8 mouse cellular contexts compared by ENCODE assay signal in genomic region chr7:45437521-45438276, GRCm38 (mm10). TPM values are rescaled to one million over a fixed set of nuclear protein-coding genes. Genes with fewer than 3 reads are reported as not detected.
DNase-seq lines count a peak whose midpoint lies in the region; ATAC-seq and TF ChIP-seq lines count a peak whose summit lies in the region.

Gene Ruvbl2 (minus strand): TSS chr7:45438096.

- peak within 1 kb of the TSS; percentile 14; the same call in 1 of the 2 replicates for H3K4me3 ChIP-seq in left cerebral cortex, adult 2 months
- H3K4me3 ChIP-seq in heart, adult 2 months = no peak within 1 kb of the TSS
- H3K4me3 ChIP-seq in kidney, adult 2 months (ENCODE audit: insufficient read depth, low read depth, low read length) = no peak within 1 kb of the TSS
- H3K4me3 ChIP-seq in liver, embryonic 11.5 days (ENCODE audit: low read depth, low read length) = 0 out of 2 replicates have a peak within 1 kb of the TSS, but pooled peaks have one; percentile 8

- no peak for TF ChIP-seq POLR2A in heart, adult 2 months (IDR thresholded peaks at IDR 0.05; ENCODE audit: insufficient read depth, low read depth, low read length)
- no peak for TF ChIP-seq POLR2A in kidney, adult 2 months (IDR thresholded peaks at IDR 0.05; ENCODE audit: low read depth, low read length)

- H3K27me3 ChIP-seq in heart, adult 2 months (ENCODE audit: control insufficient read depth, insufficient read depth, low read length) = no peaks in the 10 kb centered on the region
- no peaks in the 10 kb centered on the region for H3K27me3 ChIP-seq in kidney, adult 2 months (replicated peaks; ENCODE audit: control insufficient read depth, insufficient read depth, low read length)
- no peaks in the 10 kb centered on the region for H3K27me3 ChIP-seq in liver, embryonic 11.5 days (replicated peaks; ENCODE audit: control insufficient read depth, insufficient read depth, low read length)

- DNase-seq in left cerebral cortex, adult 2 months (ENCODE audit: extremely low spot score in 1 of 2, low spot score in 2 of 2) = no peak
- no peak for DNase-seq in left cerebral cortex, adult 9 months (ENCODE audit: low spot score in 2 of 2)
- DNase-seq in heart, adult 2 months = no peak
- peak; percentile 50 for DNase-seq in kidney, adult 2 months
- no peak for DNase-seq in liver, embryonic 11.5 days (ENCODE audit: low spot score)
- DNase-seq in spleen, adult 18-20 months = no peak

- H3K79me2 ChIP-seq in heart, adult 2 months (replicated peaks; ENCODE audit: control insufficient read depth, insufficient read depth, low read length) = no peaks in the 10 kb centered on the region

- 0 out of 2 replicates have a peak, but pooled peaks have one; percentile 13 for TF ChIP-seq EP300 in heart, adult 2 months (IDR thresholded peaks at IDR 0.05; ENCODE audit: insufficient read depth, low read depth, low read length)

- peak; percentile 32 for TF ChIP-seq CTCF in left cerebral cortex, adult 2 months (IDR thresholded peaks at IDR 0.05)
- TF ChIP-seq CTCF in heart, adult 2 months (IDR thresholded peaks at IDR 0.05) = peak; percentile 54
- TF ChIP-seq CTCF in kidney, adult 2 months (conservative IDR thresholded peaks at IDR 0.05; ENCODE audit: insufficient read depth, insufficient read length, low read depth, low read length) = peak; percentile 33; the same call in 1 of the 2 replicates

- H3K36me3 ChIP-seq in heart, adult 2 months (ENCODE audit: control insufficient read depth, insufficient read depth, low read length) = no peaks in the 10 kb centered on the region
- H3K36me3 ChIP-seq in kidney, adult 2 months (ENCODE audit: control insufficient read depth, insufficient read depth, low read length) = no peaks in the 10 kb centered on the region
- H3K36me3 ChIP-seq in liver, embryonic 11.5 days (ENCODE audit: control insufficient read depth, insufficient read depth, low read length) = peaks cover 2% of the 10 kb centered on the region; the same call in 1 of the 2 replicates

- no peak within 1 kb of the TSS for H3K9ac ChIP-seq in heart, adult 2 months (ENCODE audit: low read depth, low read length)
- no peak within 1 kb of the TSS for H3K9ac ChIP-seq in liver, embryonic 11.5 days (ENCODE audit: low read depth, low read length)

- 0 out of 2 replicates have a peak within 1 kb of the TSS, but pooled peaks have one; percentile 4 for H3K4me2 ChIP-seq in liver, embryonic 11.5 days

- intact Hi-C loops in left cerebral cortex, adult 2 months (cut with DNase I) = no loop called here
- intact Hi-C loops in heart, adult 2 months (cut with DNase I) = no loop called here

- no peak within 1 kb of the TSS for H3K27ac ChIP-seq in left cerebral cortex, adult 2 months
- no peak within 1 kb of the TSS for H3K27ac ChIP-seq in heart, adult 2 months
- peak within 1 kb of the TSS; percentile 5; the same call in 1 of the 2 replicates for H3K27ac ChIP-seq in kidney, adult 2 months (ENCODE audit: insufficient read depth, low read depth, low read length)
- H3K27ac ChIP-seq in liver, embryonic 11.5 days (ENCODE audit: low read depth, low read length) = 0 out of 2 replicates have a peak within 1 kb of the TSS, but pooled peaks have one; percentile 17

- H3K9me3 ChIP-seq in liver, embryonic 11.5 days (ENCODE audit: control insufficient read depth, low read length) = no peaks in the 10 kb centered on the region

- no peak for ATAC-seq in common myeloid progenitor, adult 5-6 weeks (replicated peaks; ENCODE audit: low read depth, poor library complexity, severe bottlenecking)
- ATAC-seq in liver, embryonic 11.5 days (replicated peaks; ENCODE audit: low FRiP score) = no peak
- ATAC-seq in monocyte, adult 5-6 weeks (replicated peaks; ENCODE audit: insufficient number of reproducible peaks, low FRiP score, low TSS enrichment, poor library complexity, severe bottlenecking) = no peak

- peaks cover 7% of the 10 kb centered on the region for H3K4me1 ChIP-seq in heart, adult 2 months (ENCODE audit: control insufficient read depth, insufficient read depth, low read length)
- peaks cover 12% of the 10 kb centered on the region for H3K4me1 ChIP-seq in kidney, adult 2 months (ENCODE audit: control insufficient read depth, insufficient read depth, low read length)
- H3K4me1 ChIP-seq in liver, embryonic 11.5 days (replicated peaks; ENCODE audit: control insufficient read depth, insufficient read depth, low read length) = peaks cover 31% of the 10 kb centered on the region

- WGBS in heart, adult 2 months = 45% methylated on average over 19 of the region's 19 CpGs
- 34% methylated on average over 19 of the region's 19 CpGs for WGBS in kidney, adult 2 months
- 38% methylated on average over 19 of the region's 19 CpGs for WGBS in liver, embryonic 11.5 days

RNA-seq across cellular contexts. Expression of gene Ruvbl2, which starts in this region (rescaled TPM):
- total RNA-seq in left cerebral cortex, adult 2 months (2021) = 10 to 100 TPM; 34.4 to 39.9 TPM
- 149 and 177 TPM in 2 replicates for total RNA-seq in common myeloid progenitor, adult 5-6 weeks (2017)
- 10 to 100 TPM; 26.5 to 26.9 TPM for total RNA-seq in heart, adult 2 months (2021)
- polyA plus RNA-seq in heart, adult 2 months (2012; rRNA removed) = 32.7 and 33.5 TPM in 2 replicates
- 36.3 and 42.7 TPM in 2 replicates for polyA plus RNA-seq in kidney, adult 2 months (2012; rRNA removed)
- polyA plus RNA-seq in liver, embryonic 11.5 days (2014; fragmentation: Nextera tagmentation; extraction: Ambion mirVana) = 240 and 250 TPM in 2 replicates
- 18.0 to 33.4 TPM (median 23.3 TPM) in 3 replicates for total RNA-seq in monocyte, adult 5-6 weeks (2017)

Comparison
In these comparisons a context has a peak if more than half of its experiments do, and no peak if none do; other contexts are left out.
1. H3K27ac ChIP-seq: peak in kidney, adult 2 months (single experiment) and liver, embryonic 11.5 days (single experiment); none in left cerebral cortex, adult 2 months (single experiment) and heart, adult 2 months (single experiment).
2. H3K4me3 ChIP-seq: peak in left cerebral cortex, adult 2 months (single experiment) and liver, embryonic 11.5 days (single experiment); none in heart, adult 2 months (single experiment) and kidney, adult 2 months (single experiment).
3. Peak in every context shown above with its lines, with median percentiles within 50 percentile points of each other: CTCF ChIP-seq.